Mouse (Mus musculus) left cerebral cortex, adult 18-20 months (tissue): Measurements from ENCODE around the gene Zfp423. TPM values are rescaled to one million over a fixed set of nuclear protein-coding genes. Genes with fewer than 3 reads are reported as not detected.

Experiments used
- DNase-seq, 2 experiments: peaks; one replicate each; pipeline ENCODE4 v3.0.0; 2021 to 2022; ENCODE audit warnings: low spot score in 2 of 2, mixed read lengths in 1 of 2
- total RNA-seq, 2 experiments: library from RNA; stranded (reverse); gene quantifications; 2 replicates each; pipeline ENCODE4 v1.2.3; 2021

Gene Zfp423
- total RNA-seq, 2 experiments from 2014 or later: 22.2 to 28.8 TPM

DNA sequence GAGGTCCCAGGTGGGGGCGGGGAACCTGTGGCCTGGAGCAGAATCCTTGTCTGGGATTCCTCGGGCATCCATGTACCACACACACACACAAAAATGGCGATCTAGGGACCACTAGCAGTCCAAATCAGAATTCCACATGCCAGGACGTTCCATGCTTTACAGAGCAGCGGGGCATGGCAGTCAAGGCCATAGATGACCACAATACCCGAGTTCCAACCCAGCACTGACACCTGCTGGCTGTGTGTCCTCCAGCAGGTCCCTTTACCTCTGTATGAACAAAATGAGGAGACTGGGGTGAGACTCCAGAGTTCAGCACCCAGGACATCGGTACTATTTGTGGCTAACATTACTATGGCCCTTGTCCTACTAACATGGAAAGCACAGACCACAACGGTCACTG lies 206.2 kb downstream of the Zfp423 start:
- DNase-seq: no peak

DNA sequence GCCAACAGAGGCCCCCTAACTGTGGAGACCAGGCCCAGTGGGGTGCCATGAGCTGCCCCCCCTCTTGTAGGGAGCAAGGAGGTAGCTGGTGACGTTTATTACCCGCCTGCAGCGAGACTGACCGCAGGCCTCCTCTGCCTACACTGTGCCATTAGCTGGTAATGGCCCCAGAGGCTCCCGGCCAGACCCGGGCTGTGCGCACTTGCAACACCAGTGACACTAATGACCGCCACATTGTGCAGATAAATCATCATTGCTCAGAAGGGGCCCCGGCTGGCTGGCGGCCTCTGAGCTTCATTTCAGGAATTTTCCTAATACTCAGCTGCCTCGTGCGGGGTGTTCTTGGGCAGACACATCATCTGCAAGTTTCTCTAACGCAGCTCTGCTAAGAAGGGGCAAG lies 206.7 kb downstream of the Zfp423 start:
- DNase-seq: no peak

DNA sequence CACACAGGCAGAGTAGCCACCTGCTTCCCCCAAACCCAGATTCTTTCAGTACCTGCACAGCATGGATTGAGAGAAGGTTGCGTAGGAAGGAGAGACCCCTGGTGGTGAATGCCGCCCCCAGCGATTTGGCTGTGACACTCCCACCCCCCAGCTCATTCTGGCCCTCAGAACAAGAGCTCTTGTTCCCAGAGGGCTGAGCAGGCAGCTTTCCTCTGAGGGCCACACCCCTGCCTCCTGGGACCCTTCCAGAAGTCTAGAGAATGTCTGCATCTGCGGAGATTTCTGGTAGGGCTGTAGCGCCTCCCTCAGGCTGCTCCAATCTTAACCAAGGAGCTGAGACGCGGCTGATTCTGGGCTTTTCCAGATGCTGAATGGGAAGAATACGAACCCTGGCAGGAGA lies 211.8 kb downstream of the Zfp423 start:
- DNase-seq: no peak

DNA sequence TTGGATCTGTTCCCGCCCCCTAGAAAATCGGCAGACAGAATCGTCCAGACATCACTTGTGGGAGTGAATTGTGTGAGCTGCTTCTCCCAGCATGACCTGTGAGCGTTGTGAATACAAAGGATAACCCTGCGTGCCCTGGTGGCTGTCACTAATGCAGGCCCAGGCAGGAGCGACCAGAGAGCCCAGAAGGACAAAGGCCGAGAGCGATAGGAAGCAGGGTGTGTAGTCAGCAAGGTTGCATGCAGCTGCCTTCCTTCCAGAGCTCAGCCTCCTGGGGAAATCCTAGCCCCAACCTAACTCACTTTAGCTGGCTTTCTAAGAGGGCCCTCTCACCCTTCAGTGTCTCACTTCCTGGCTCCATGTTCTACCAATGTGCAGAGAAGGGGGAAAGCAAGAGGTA lies 212.3 kb downstream of the Zfp423 start:
- no peak for DNase-seq

DNA sequence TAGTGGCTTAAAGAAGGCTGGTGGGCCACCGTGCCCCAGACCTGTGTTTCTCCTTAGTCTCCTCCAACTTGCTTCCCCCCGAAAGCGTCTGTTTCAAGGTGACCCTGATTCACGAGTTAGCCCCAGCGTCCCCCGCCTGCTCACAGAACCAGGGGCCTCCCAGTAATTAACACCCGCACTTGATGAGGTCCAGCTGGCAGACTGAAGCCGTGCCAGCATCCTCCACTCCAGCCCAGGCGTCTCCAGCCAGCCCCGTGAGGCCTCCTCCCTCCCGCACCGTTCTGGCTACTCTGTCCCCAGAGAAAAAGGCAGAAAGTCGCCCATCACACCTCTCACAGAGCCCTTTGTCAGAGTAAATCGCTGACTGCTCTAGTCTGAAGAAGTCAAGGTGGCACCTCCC lies 213.3 kb downstream of the Zfp423 start:
- no peak for DNase-seq

DNA sequence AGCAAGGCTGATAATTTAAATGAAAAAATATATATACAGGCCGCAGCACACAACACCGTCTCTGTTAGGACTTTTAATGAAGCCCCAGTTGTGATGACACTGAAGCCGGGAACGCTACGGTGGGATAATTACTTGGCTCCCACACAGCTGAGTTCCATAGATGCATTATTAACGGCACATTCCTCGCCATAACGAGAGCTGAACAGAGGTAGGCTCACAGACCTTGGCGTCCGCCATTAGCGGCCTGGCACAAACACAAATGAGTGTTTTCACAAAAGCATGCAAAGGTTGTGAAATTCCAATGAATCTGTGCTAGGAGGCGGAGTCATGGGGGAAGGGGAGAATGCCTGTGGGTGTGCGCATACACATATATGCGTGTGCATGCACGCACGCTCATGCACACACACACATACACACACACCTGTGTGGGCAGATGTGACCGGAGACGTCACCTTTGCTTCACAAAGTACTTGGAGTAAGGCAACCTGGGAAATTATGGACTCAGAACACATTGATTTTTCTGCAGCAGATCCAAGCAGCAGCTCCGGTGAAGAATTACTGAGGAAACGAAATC lies 214.2 kb downstream of the Zfp423 start:
- no peak for DNase-seq

- no peak for DNase-seq
Observed at GRCm38 (mm10) chr8:87744556-87744955, 214.8 kb downstream of the Zfp423 start.

GRCm38 (mm10) chr8:87742016-87742415 lies 217.4 kb downstream of the Zfp423 start:
- DNase-seq: no peak

DNA sequence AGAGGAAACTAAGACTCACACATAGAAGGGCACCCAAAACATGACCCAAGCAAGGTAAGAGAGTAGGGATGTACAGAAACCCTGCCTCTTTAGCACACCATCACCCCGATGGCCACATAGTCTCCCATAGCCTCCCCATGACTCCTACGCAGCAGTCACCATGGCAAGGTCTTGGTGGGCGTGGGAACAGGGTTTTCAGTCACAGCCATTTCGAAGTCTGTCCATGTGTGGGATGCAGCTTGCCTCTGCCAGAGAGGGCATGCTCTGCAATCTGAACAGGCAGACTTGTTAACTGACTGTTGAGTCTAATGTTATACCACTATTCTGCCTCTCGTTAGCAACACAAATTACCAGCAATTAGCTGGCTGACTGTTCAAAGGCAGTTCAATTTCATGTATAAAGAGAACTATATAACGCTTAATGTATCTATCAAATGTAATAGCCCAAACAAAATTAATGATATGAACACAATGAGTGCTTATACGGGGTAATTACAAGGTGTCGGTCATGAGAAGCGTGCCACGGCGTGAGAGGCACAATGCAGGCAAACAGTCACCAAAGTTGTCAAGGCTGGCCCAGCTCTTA lies 218.4 kb downstream of the Zfp423 start:
- no peak for DNase-seq

DNA sequence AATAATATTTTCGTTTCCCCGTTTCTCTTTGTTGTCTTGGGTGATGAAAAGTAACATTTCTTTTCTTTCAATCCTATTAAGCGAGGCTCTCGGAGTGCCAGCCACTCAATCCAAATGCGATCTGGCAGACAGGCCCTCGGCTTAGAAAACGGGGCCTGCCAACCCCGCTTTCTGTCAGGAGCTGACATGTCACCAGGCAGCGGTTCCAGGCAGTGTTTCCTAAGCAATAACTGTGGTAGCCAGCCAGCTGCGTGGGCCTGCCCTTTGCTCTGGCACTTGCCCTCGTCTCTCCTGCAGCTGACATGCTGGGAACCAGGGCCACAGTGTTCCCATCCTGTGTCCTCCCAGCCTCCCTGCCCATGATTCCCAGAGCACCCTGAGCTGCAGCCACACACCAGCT lies 221.5 kb downstream of the Zfp423 start:
- DNase-seq: peak in 1 of 2 experiments; percentile 10

GRCm38 (mm10) chr8:87734902-87735301 lies 224.5 kb downstream of the Zfp423 start:
- no peak for DNase-seq

GRCm38 (mm10) chr8:87734496-87734895 lies 224.9 kb downstream of the Zfp423 start:
- no peak for DNase-seq

DNA sequence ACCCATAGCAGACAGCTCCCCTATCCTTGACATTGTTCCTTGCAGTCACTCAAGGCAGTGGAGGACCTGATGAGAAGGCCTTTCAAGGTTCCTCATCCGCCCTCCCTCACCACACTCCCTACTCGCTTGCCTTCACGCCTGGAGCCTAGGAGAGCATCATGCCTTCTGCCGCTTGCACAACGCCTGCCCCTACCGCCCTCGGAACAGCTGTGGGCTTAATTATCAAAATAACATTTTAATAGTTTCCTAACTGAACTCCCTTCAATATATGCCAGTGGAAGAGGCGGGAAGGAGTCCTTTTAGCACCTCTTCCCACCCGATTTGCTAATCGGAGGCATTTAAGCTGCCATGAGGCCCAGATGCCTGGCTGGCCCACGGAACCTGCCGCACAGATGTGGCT lies 228.3 kb downstream of the Zfp423 start:
- DNase-seq: no peak

DNA sequence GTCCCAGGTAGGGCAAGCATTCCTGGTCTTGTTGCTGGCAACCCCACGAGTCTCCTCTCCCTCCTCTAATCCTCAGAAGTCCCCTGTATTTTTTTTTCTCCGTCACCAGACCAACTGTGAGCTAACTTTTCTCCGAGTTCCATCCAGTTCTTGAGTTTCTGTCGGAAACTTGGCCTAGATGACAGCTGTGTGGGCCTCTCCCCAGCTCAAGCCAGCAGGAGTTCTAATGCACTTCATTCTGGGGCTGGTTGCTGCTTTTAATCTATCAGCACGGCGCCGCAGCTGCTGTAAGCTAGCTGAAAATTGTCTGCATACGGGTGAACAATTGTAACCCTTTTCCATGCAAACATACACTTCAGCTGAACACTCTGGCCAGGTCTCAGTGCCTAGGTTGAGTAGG lies 236.4 kb downstream of the Zfp423 start:
- DNase-seq: no peak

GRCm38 (mm10) chr8:87719137-87719815 lies 240.1 kb downstream of the Zfp423 start:
- no peak for DNase-seq

DNA sequence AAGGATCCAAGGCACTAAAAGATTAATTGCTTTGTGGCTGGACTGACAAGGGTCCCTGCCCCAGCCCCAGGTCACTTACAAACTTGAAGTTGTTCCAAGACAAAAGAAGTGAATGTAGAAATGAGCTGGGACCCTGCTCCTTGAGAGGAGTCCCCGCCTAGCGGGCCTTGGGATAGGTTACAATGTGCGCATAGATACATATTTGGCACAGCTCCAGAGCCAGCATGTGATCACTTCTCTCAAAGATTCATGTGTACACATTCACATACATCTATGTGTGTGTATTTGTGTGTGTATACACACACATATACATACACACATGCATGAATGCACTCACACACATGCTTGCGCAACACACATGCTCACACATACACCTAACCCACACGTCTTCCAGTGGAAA lies 241.9 kb downstream of the Zfp423 start:
- no peak for DNase-seq

- no peak for DNase-seq
Observed at GRCm38 (mm10) chr8:87716726-87717248, 242.6 kb downstream of the Zfp423 start.

- peak; percentile 71 to 87 for DNase-seq
Observed at GRCm38 (mm10) chr8:87715731-87716682, 243.4 kb downstream of the Zfp423 start.

GRCm38 (mm10) chr8:87713946-87714345 lies 245.4 kb downstream of the Zfp423 start:
- no peak for DNase-seq

DNA sequence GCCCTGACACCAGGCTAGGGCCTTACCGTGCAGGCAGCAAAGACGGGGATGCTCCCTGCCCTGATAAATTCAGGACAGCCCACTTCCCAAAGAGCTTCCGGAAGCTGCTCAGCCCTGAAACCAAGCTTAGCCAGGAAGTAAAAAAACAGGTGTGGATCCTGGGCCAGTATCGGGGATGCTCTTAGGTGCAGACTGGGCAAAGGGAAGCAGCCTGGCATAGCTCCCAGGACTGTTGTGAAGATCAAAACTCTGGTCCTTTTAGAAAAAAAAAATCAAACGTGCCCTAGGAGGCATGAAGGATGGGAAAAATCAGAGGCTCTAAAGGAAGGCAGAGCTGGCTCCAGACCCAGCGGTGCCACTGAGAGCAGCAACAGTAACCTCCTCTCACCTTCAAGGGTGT lies 247.4 kb downstream of the Zfp423 start:
- DNase-seq: no peak

DNA sequence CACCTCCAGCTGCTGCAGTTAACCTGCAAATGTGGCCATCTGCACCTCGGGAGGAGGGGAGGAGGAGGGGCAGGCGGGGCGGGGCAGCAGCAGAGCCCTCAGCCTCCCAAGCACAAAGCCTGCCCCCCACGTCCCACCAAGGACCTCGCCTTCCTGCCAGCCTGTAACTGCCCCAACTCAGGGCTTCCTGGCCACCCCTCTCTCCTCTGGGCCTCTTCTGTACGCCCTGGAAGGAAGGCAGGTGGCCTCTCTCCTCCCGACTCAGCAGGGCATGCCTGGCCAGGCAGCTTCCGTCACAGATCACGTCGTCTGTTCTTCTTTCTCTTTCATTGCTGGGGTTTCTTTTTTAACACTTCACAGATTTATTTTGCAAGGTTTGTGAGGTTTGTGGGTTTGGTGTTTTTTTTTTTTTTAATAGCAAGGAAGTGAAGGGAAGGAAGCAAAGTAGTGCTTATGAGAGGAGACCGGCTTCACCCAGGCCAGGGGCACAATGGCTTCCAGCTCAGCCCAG lies 251.2 kb downstream of the Zfp423 start:
- DNase-seq: no peak
